Mouse (Mus musculus) spleen, adult 2 months (tissue): ENCODE results near the gene Pla2g4a. TPM values are rescaled to one million over a fixed set of nuclear protein-coding genes. Genes with fewer than 3 reads are reported as not detected.
"Not testable (repeated sequence)": the region's sequence is repeated elsewhere in the genome, so short reads cannot be mapped to it uniquely, and the experiment has no call there.

Source experiments
- DNase-seq, 2 experiments: peaks; one replicate each; pipeline versions ENCODE4 v3.0.0 to v3.0.0-alpha.2; 2012 to 2021; ENCODE audit warnings: low spot score in 2 of 2, low read depth in 1 of 2
- H3K27ac ChIP-seq: fragments of 200-500 bp; 2 replicates; pipeline ENCODE4 v1.5.1; 2012; ENCODE audit warnings: low read length, inconsistent platforms; ENCODE audit not compliant: insufficient read depth
- H3K27me3 ChIP-seq: fragments of 200-500 bp; 2 replicates; pipeline ENCODE4 v1.6.1; 2012; ENCODE audit warnings: mild to moderate bottlenecking, moderate library complexity, low read length, inconsistent platforms; ENCODE audit not compliant: control insufficient read depth, insufficient read depth
- H3K36me3 ChIP-seq: fragments of 200-500 bp; 2 replicates; pipeline ENCODE4 v1.6.1; 2012; ENCODE audit warnings: mild to moderate bottlenecking, low read length, inconsistent platforms; ENCODE audit not compliant: control insufficient read depth, insufficient read depth
- H3K4me1 ChIP-seq: fragments of 200-500 bp; 2 replicates; pipeline ENCODE4 v1.6.1; 2011; ENCODE audit warnings: inconsistent platforms; ENCODE audit not compliant: control insufficient read depth, insufficient read depth, insufficient read length
- H3K4me3 ChIP-seq: fragments of 200-500 bp; 2 replicates; pipeline ENCODE4 v1.5.1; 2011; ENCODE audit warnings: mild to moderate bottlenecking, inconsistent platforms; ENCODE audit not compliant: insufficient read depth, insufficient read length; ENCODE audit errors: extremely low read depth
- CTCF ChIP-seq: fragments of 200-500 bp; IDR thresholded peaks from 2 replicates; pipeline ENCODE4 v1.5.1; 2011; ENCODE audit warnings: mild to moderate bottlenecking, inconsistent platforms; ENCODE audit not compliant: insufficient read depth, insufficient read length, insufficient replicate concordance; ENCODE audit errors: extremely low read depth
- POLR2A ChIP-seq: fragments of 200-500 bp; IDR thresholded peaks from 2 replicates; pipeline ENCODE4 v1.6.1; 2011; ENCODE audit warnings: low read depth, low read length, inconsistent platforms
- WGBS: fragments of 180-500 bp; shearing (Covaris S2); methylation state at CpG from one replicate; pipeline ENCODE4 v1.1.7; 2018; 5-methylcytosine and 5-hydroxymethylcytosine counted together
- polyA plus RNA-seq: library from polyadenylated mRNA; depleted of rRNA; stranded (reverse); fragments of >200 nt; gene quantifications from 2 replicates; pipeline ENCODE4 v1.2.3, GENCODE M21; 2012

Pla2g4a gene
- polyA plus RNA-seq, 1 experiment: 1.4 TPM

GRCm38 (mm10) chr1:149937825-149938224 is 23.3 kb downstream of the Pla2g4a start:
- Histone ChIP-seq H3K4me1 (no peaks in the 10 kb centered on the region; the same call in 1 of the 2 replicates), H3K27me3 (no peaks in the 10 kb centered on the region), H3K4me3 (no peak overlapping the region), H3K27ac (no peak overlapping the region), H3K36me3 (no peaks in the 10 kb centered on the region)
- WGBS: 31% methylated on average over 4 of the region's 4 CpGs
- no peak for DNase-seq
- TF ChIP-seq CTCF (no peak), POLR2A (no peak)

GRCm38 (mm10) chr1:149929140-149929539 is 31.9 kb downstream of the Pla2g4a start:
- no peaks in the 10 kb centered on the region for H3K4me1 ChIP-seq
- TF ChIP-seq CTCF (no peak), POLR2A (no peak)
- 80% methylated on average over 5 of the region's 5 CpGs for WGBS
- no peaks in the 10 kb centered on the region for H3K36me3 ChIP-seq
- H3K4me3 ChIP-seq: no peak overlapping the region
- no peak for DNase-seq
- H3K27me3 ChIP-seq: no peaks in the 10 kb centered on the region
- H3K27ac ChIP-seq: no peak overlapping the region

- WGBS: 94% methylated on average over 1 of the region's 1 CpGs
- H3K27me3 ChIP-seq, H3K27ac ChIP-seq, H3K36me3 ChIP-seq, H3K4me1 ChIP-seq, H3K4me3 ChIP-seq: not testable (repeated sequence)
- DNase-seq: peak in 1 of 2 experiments; percentile 3
Measured at GRCm38 (mm10) chr1:149923737-149924136, 37.4 kb downstream of the Pla2g4a start.

- no peak for DNase-seq
- no peaks in the 10 kb centered on the region; the same call in 1 of the 2 replicates for H3K27me3 ChIP-seq
Measured at GRCm38 (mm10) chr1:149922219-149922618, 38.9 kb downstream of the Pla2g4a start.

GRCm38 (mm10) chr1:149921325-149921724 is 39.8 kb downstream of the Pla2g4a start:
- Histone ChIP-seq H3K36me3 (no peaks in the 10 kb centered on the region), H3K27me3 (no peaks in the 10 kb centered on the region; the same call in 1 of the 2 replicates), H3K4me3 (no peak overlapping the region), H3K27ac (no peak overlapping the region), H3K4me1 (no peaks in the 10 kb centered on the region)
- WGBS: 94% methylated on average over 5 of the region's 5 CpGs
- no peak for DNase-seq
- no peak for TF ChIP-seq CTCF
- TF ChIP-seq POLR2A: no peak

More at GRCm38 (mm10) chr1:149922219-149922618, 38.9 kb downstream of the Pla2g4a start:
- H3K4me1 ChIP-seq: no peaks in the 10 kb centered on the region
- no peaks in the 10 kb centered on the region for H3K36me3 ChIP-seq
- no peak overlapping the region for H3K4me3 ChIP-seq
- H3K27ac ChIP-seq: no peak overlapping the region
- 95% methylated on average over 1 of the region's 1 CpGs for WGBS
- TF ChIP-seq CTCF (no peak), POLR2A (no peak)

GRCm38 (mm10) chr1:149919301-149919700 is 41.8 kb downstream of the Pla2g4a start:
- DNase-seq: no peak
- H3K4me3 ChIP-seq: no peak overlapping the region
- 92% methylated on average over 7 of the region's 7 CpGs for WGBS
- no peak for TF ChIP-seq POLR2A
- no peak for TF ChIP-seq CTCF
- no peaks in the 10 kb centered on the region; the same call in 1 of the 2 replicates for H3K27me3 ChIP-seq
- no peak overlapping the region for H3K27ac ChIP-seq
- no peaks in the 10 kb centered on the region for H3K4me1 ChIP-seq
- no peaks in the 10 kb centered on the region for H3K36me3 ChIP-seq

GRCm38 (mm10) chr1:149912984-149913383 is 48.1 kb downstream of the Pla2g4a start:
- Histone ChIP-seq H3K36me3 (no peaks in the 10 kb centered on the region), H3K4me3 (no peak overlapping the region), H3K27me3 (no peaks in the 10 kb centered on the region), H3K27ac (no peak overlapping the region), H3K4me1 (no peaks in the 10 kb centered on the region)
- TF ChIP-seq POLR2A: no peak
- no peak for TF ChIP-seq CTCF
- 87% methylated on average over 4 of the region's 4 CpGs for WGBS
- no peak for DNase-seq
